Mouse (Mus musculus) brain, embryonic 14.5 days (tissue): ENCODE measurements around the gene Elp5. TPM values are rescaled to one million over a fixed set of nuclear protein-coding genes. Genes with fewer than 3 reads are reported as not detected.
A peak's percentile ranks its signal among the peaks of the same experiment; 100 is the strongest.

Experiments
- DNase-seq: peaks from one replicate; pipeline ENCODE4 v3.0.0-alpha.2; 2011; ENCODE audit warnings: low read depth
- CTCF ChIP-seq: fragments of 200-500 bp; IDR thresholded peaks from 2 replicates; pipeline ENCODE4 v1.5.1; 2012; ENCODE audit warnings: inconsistent platforms, mild to moderate bottlenecking, moderate library complexity, borderline replicate concordance; ENCODE audit not compliant: insufficient read depth, insufficient read length; ENCODE audit errors: extremely low read depth
- POLR2A ChIP-seq: fragments of 200-500 bp; IDR thresholded peaks from 2 replicates; pipeline ENCODE4 v1.6.1; 2012; ENCODE audit warnings: mild to moderate bottlenecking, inconsistent platforms, borderline replicate concordance; ENCODE audit not compliant: poor library complexity, insufficient read depth, insufficient read length, severe bottlenecking; ENCODE audit errors: extremely low read depth
- polyA plus RNA-seq: library from polyadenylated mRNA; depleted of rRNA; stranded (reverse); fragments of >200 nt; gene quantifications from 2 replicates; pipeline ENCODE4 v1.2.3, GENCODE M21; 2012

Elp5 gene
- polyA plus RNA-seq, 1 experiment = 127 TPM

- TF ChIP-seq POLR2A (no peak), CTCF (no peak)
- DNase-seq = peak; percentile 63
Measured at GRCm38 (mm10) chr11:69947337-69948065, 34.8 kb downstream of the Elp5 start.

GRCm38 (mm10) chr11:69945997-69946891, 36.1 kb downstream of the Elp5 start:
- TF ChIP-seq CTCF = no peak
- TF ChIP-seq POLR2A = no peak
- DNase-seq = no peak

- DNase-seq = no peak
- TF ChIP-seq CTCF (no peak), POLR2A (no peak)
Measured at GRCm38 (mm10) chr11:69945216-69945615, 37.1 kb downstream of the Elp5 start.

- peak; percentile 46 for DNase-seq
- TF ChIP-seq POLR2A (no peak), CTCF (no peak)
Measured at GRCm38 (mm10) chr11:69940962-69941361, 41.4 kb downstream of the Elp5 start.

- TF ChIP-seq CTCF (no peak), POLR2A (no peak)
- DNase-seq = no peak
Measured at GRCm38 (mm10) chr11:69939731-69940130, 42.6 kb downstream of the Elp5 start.

GRCm38 (mm10) chr11:69939181-69939580, 43.1 kb downstream of the Elp5 start:
- DNase-seq = no peak
- no peak for TF ChIP-seq CTCF
- no peak for TF ChIP-seq POLR2A

- no peak for TF ChIP-seq POLR2A
- no peak for TF ChIP-seq CTCF
- DNase-seq = no peak
Measured at GRCm38 (mm10) chr11:69938401-69938979, 43.8 kb downstream of the Elp5 start.

- DNase-seq = no peak
- TF ChIP-seq POLR2A = no peak
- TF ChIP-seq CTCF = no peak
Measured at GRCm38 (mm10) chr11:69937834-69938233, 44.5 kb downstream of the Elp5 start.

- TF ChIP-seq POLR2A (no peak), CTCF (no peak)
- no peak for DNase-seq
Measured at GRCm38 (mm10) chr11:69937385-69937784, 44.9 kb downstream of the Elp5 start.

- DNase-seq = no peak
Measured at GRCm38 (mm10) chr11:69936714-69937347, 45.5 kb downstream of the Elp5 start.

GRCm38 (mm10) chr11:69936156-69936555, 46.2 kb downstream of the Elp5 start:
- no peak for TF ChIP-seq CTCF
- no peak for TF ChIP-seq POLR2A
- DNase-seq = no peak

More at GRCm38 (mm10) chr11:69936714-69937347, 45.5 kb downstream of the Elp5 start:
- no peak for TF ChIP-seq POLR2A
- TF ChIP-seq CTCF = no peak
